Mouse (Mus musculus) neutrophil, adult 5-6 weeks (primary cell): Measurements from ENCODE around the gene Rasgef1b. TPM values are rescaled to one million over a fixed set of nuclear protein-coding genes. Genes with fewer than 3 reads are reported as not detected.
"Not testable (repeated sequence)": the region's sequence is repeated elsewhere in the genome, so short reads cannot be mapped to it uniquely, and the experiment has no call there.

ENCODE experiments used
- ATAC-seq: fragments of 151-379, 151-347 bp; 2 replicates; pipeline ENCODE4 v1.8.0; 2017; ENCODE audit warnings: mild to moderate bottlenecking, moderate TSS enrichment; ENCODE audit not compliant: insufficient number of reproducible peaks, poor library complexity, low FRiP score, severe bottlenecking; ENCODE audit errors: extremely low read depth
- total RNA-seq: library from RNA; stranded (forward); fragments of 200-1000 nt; gene quantifications from 2 replicates; pipeline ENCODE4 v1.2.3, GENCODE M21; 2017

Gene Rasgef1b
- total RNA-seq, 1 experiment from 2014 or later: 48.2 TPM

GRCm38 (mm10) chr5:99230476-99230875 lies 498.4 kb downstream of the Rasgef1b start:
- ATAC-seq: no peak

GRCm38 (mm10) chr5:99227361-99227760 lies 501.5 kb downstream of the Rasgef1b start:
- ATAC-seq: no peak

GRCm38 (mm10) chr5:99224571-99225011 lies 504.3 kb downstream of the Rasgef1b start:
- ATAC-seq: no peak

GRCm38 (mm10) chr5:99223869-99224498 lies 504.9 kb downstream of the Rasgef1b start:
- no peak for ATAC-seq

DNA sequence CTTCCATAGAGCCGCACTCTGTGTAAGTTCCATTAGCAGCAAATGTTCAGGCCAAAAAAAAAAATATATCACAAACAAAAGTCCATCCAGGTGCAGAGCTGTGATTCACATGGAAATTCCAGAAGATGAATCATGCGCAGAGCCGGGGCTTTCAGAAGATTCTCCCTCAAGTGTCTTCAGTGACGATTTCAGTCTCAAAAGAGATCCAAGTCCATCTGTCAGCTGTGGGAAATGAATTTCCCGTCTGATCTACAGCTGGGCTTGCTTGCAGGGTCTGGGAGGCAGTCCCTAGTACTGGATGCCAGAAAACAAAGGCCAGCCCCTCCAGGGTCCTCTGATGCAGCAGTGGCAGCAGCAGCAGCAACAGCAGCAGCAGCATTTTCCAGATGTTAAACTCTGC lies 510.5 kb downstream of the Rasgef1b start:
- no peak for ATAC-seq

DNA sequence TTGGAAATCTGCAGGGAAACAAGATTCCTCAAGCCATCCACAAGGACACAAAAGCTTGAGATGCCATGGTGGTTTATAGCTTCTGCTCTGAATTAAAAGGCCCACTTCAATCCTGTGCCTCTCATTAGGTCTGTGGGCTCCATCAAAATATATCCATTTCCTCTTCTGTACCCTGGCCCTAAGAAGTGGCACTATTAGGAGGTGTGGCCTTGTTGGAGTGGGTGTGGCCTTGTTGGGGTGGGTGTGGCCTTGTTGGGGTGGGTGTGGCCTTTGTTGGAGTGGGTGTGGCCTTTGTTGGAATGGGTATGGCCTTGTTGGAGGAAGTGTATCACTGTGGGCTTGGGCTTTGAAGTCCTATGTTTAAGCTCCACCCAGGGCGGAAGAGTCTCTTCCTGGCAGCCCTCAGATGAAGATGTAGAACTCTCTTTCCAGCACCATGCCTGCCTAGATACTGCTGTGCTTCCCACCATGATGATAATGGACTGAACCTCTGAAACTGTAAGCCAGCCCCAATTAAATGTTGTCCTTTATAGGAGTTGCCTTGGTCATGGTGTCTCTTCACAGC lies 512.2 kb downstream of the Rasgef1b start:
- ATAC-seq: not testable (repeated sequence)

DNA sequence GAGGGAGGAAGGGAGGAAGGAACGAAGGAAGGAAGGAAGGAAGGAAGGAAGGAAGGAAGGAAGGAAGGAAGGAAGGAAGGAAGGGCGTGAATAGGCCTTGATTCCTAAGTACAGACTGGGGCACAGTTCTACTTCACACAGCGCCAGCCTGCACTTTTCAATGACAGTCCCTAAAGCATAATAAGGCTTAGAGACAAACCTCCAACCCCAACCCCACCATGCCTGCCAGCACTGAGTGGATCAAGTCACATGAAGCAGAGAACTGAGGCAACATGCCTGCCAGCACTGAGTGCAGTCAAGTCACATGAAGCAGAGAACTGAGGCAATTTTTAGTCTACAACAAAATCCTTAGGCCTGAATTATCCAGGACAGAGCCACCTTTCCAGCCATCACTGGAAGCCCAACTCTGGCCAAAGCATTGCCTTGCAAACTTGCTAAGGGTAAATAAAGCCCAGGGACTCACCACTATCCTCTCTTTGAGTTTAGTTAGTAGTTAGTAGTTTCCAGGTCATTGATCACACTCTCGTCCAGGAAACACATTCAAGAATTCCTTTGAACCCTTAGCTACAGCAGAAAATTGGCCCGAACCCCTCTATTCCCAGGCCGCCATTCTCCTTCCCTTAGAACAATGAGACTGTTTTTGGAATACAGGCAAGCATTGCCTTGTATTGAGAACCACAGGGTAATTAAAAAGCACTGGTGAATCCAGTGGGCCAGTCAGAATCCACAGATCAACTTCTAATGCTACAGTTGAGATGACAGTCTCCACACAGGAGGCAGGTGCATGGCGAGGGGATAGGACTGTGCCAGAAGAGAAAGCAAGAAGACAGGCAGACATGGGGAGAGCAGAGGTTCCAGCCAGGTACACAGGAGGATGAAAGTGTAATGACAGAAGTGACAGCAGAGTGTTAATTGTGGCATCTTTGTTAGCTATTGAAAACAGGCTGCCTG lies 513.4 kb downstream of the Rasgef1b start:
- ATAC-seq: no peak

DNA sequence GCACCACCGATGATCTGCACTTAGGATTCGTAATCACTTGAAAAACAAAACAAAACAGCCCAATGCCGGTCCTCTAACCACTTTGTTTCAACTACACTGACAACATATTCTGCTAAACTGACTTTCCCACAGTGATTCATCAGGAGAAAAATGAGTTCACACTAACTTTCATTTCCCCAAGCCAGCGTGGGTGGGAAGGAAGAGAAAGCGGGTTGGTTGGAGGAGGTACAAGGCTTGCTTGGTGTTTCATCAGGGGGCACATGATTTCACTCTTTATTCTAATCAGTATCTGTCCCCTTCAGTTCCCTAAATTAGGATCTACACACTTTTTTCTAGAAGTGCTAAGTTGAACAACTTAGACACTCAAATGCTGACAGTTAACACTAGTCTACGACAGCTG lies 514.5 kb downstream of the Rasgef1b start:
- ATAC-seq: peak; percentile 18; the same call in 1 of the 2 replicates

- ATAC-seq: no peak
Measured at GRCm38 (mm10) chr5:99213211-99213610, 515.7 kb downstream of the Rasgef1b start.

DNA sequence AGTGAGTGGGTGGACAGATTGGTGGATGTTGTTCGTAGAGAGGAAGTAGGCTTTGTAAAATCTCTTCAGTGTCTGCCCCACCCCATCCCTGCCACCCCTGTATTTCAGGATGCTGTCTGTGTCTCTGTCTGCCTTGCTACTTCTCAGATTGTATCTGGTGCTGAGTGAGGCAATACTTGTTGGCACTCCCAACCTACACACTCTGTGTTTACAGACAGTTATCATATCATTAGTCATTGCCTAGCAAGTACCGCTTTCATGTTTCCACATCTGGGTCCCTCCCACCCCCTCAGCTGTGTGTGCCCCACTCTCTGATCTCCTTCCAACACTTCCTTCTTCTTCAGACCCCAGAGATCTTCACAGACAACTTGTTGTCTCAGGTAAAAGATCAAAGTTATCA lies 525.4 kb downstream of the Rasgef1b start:
- no peak for ATAC-seq

- 0 out of 2 replicates have a peak, but pooled peaks have one; percentile 33 for ATAC-seq
Measured at GRCm38 (mm10) chr5:99202074-99202837, 526.6 kb downstream of the Rasgef1b start.

DNA sequence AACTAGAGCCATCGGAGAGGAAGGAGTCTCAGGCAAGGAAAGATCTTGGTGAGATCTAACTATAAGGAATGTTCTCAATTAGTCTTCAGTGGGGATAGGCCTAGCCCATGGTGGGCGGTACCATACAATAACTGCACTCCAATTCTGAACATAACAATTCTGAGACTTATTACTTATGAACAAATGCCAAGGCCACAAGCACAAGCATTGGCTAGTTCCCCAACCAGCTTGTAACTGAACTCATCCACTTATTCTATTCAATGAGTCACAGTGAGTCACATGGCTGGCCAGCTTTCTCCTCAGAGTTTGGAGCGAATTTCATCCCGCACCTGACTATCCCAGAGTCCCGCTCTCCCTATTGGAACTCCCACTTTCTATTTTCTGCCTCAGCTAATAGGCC lies 533.4 kb downstream of the Rasgef1b start:
- no peak for ATAC-seq

GRCm38 (mm10) chr5:99190941-99191800 lies 537.7 kb downstream of the Rasgef1b start:
- ATAC-seq: no peak

GRCm38 (mm10) chr5:99183637-99184036 lies 545.2 kb downstream of the Rasgef1b start:
- no peak for ATAC-seq

GRCm38 (mm10) chr5:99174608-99175385 lies 554.1 kb downstream of the Rasgef1b start:
- no peak for ATAC-seq

- ATAC-seq: no peak
Measured at GRCm38 (mm10) chr5:99169836-99170235, 559.0 kb downstream of the Rasgef1b start.

DNA sequence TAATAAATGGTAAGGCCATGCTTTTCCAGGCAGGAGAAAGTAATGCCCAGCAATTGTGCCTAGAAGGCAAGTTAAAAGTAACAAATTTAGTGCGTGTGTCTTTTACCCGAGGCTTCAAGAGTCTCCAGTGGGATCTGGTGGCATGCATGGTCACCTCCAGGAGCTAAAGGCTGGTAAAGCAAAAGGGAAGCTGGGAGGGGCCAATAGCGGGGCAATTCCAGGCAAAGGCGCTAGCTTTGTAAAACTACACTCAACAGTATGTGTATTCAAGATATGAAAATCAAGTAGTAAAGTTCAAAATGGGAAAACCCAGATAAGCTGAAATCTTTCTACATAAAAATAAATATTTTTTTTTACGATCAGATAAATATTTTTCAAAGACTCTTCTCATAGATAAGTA lies 561.1 kb downstream of the Rasgef1b start:
- ATAC-seq: no peak
